Mouse (Mus musculus) kidney, postnatal 36 days (tissue): ENCODE measurements around the gene Lrrc46.

ENCODE experiments used
- DNase-seq, 2 experiments: peaks; one replicate each; pipeline ENCODE4 v3.0.0; 2021 to 2022; ENCODE audit warnings: mixed read lengths in 2 of 2

Lrrc46 gene

DNA sequence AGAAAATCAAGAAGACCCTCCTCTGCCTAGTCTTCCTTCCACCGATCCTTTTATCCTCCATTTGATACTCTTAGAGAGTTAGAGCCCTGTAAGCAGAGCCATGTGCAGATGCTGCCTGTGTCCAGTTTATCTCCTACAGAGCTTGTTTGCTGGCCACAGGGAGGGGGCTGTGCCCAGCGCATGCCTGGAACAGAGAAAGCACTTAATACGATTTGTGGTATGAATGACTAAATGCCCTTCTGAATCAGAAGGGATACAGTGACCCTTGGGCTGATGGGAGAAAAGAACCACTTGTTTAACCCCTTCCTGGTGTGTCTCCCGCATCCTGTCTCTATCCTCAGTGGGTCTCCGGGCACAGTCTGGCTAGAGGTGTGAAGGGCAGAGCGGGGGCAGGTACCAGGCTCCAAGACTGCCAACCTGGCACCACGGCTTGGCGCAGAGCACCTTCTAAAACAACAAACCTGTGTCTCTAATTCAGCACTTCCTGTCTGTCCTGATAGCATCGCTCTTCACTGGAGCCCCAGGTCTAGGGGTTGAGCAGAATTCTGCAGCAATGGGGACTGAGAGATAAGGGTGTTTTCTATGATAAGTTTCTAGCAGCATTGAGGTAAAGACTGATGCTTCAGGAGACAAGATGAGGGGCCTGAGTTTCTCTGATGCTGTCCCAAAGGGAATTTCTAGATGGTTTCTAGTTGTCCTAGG, 34.0 kb downstream of the Lrrc46 start:
- DNase-seq, result no peak

DNA sequence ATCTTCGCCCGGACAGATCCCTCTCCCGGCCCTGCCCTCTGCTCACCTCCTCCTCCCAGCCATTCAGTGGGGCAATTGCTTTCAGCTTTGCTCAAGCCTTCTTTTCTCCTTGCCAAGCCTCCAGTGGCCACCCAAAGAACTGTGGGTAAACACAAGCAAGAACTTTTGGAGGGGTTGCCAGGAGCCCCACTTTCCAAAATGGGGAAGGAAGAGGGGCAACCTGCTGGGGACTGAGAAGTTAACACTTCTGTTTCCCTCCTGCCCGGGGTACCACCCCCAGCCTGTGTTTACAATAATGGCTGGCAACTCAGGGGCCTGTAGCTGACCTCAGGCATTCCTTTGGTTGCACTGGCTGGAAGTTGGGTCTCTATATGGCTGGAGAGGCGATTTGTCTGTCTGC, 38.0 kb downstream of the Lrrc46 start:
- DNase-seq, result no peak

DNA sequence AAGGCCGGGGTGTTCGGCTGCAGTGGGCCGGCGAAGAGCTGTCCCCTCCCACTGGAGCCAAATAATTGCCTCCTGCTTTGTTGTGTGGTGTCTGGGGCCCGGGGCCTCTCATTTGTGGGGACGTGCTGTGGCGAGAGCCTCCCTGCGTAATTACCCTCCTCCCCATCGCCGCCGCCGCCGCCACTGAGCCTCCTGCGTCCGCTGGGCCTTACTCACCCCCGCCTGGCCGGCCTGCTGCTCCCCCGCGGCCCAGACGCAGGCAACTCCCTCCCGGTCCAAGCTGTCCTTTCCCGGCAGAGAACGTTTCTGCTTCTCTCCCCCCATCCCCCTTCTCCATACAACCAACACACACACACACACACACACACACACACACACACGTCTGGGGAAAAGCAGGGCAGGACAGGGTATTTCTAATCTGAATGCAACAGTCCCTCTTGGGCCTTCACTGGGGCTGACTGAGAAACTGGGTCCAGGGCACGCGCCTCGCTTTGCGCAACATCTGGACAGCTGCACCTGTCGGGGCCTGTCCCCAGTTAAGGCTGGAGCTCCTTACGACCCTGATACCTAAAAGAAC, 43.7 kb downstream of the Lrrc46 start:
- peak; percentile 52 to 74 for DNase-seq

DNA sequence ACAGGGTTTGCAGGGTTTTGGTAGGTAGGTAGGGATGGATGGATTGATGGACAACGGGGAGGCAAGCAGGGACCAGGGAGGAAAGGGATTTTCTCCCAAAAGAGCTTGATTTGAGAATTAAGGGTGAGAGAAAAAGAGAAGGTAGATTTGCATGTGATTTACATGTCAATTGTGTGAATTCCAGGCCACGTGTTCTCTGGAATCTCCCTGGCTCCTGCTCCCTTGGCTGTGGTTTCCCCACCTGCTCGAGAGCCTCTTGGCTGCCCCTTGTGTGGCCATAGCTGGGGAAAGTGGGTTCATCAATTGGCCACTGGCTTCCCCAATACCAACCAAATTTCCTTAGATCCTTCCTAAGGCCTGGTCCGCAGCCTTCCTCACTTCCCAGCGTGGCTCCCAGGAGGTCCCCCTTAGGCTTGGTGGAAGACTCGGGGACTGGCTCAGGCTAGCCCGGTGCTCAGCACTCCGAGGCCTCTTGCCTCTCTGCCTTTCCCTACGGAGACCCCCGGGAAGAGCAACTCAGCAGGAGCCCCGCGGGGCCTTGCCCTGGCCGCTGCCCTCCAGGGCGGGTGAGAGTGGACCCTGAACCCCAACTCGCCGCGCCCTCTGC, 44.3 kb downstream of the Lrrc46 start:
- no peak for DNase-seq

DNA sequence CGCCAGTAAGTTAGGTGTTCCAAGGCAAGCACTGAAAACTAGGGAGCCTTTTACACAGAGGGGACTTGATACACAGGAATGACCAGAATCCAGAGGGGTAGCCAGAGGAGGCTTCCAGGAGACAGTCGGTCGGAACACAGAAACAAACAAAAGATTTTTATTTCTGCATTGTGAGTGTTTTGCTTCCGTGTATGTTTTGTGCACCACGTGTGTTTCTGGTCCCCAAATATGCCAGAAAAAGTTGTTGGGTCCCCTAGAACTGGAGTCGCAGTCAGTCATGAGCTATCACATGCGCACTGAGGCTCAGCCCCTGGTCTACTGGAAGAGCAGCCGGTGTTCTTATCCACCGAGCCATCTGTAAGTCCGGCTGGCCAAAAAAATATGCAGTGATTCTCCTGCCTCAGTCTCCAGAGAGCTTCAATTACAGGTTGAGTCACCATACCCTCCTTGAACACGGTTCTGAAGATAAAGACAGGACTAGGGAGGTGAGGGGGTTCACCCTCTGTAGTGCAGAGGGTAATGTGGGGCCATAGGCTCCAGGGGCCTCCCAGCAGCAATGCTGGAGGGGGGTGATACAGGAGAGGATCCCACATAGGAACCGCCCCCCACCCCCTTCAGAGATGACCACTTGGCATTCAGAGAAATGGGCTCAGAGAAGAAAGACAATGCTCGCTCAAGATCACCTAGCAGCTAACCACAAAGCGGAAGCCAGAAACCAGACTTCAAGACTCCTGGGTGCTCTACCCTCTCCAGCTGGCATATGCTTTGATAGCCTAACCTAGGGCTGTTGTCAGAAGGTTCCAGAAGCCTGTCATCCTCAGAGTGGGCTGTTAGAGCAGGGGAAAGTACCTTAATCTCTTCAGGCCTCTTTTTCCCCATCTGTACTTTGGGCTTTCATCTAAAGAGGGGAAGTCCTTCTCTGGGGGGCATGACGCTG, 45.1 kb downstream of the Lrrc46 start:
- DNase-seq, result no peak

DNA sequence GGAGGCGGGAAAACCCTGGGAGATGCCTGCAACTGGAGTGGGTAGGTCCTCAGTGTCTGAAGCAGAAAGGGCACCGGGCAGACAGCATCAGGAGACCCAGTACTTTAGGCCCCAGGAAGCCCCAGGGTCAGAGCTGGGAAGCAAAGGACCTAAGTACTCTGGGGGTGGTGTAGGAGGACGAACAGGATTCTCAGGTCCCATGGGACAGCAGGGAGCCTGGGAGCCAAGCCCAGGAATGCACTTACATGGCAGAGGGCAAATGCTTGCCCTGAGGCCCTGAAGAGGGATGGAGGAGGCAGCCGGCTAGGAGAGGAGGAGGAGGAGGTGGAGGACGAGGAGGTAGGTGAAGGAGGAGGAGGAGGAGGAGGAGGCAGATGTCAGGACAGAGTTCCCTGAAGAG, 46.2 kb downstream of the Lrrc46 start:
- no peak for DNase-seq

DNA sequence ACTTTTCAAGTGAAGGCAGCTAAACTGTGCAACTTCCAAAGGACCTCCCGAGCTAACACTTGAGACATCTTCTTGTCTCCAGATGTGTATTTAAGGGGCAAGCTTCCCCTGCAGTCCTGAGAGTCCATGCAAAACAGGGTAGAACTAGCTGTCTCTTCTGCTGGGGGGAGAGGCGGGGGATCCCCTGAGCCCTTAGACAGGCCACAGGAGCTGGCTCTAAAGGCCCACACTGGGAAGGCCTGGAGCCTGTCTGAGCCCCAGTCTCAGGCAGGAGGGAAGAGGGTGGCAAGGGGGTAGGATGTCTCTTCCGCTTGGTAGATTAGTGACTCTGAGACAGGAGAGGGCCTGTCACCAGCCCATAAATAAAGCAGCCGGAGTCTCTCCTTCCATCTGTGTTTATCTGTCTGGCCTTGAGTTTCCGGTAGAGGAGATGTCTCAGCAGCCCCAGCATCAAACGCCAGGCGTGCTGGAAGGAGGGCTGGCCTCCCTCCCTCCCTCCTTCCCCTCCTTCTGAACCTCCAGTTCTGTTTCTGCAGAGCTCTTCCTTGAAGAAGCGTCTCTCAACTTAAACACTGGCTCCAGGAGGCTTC, 48.4 kb downstream of the Lrrc46 start:
- no peak for DNase-seq

DNA sequence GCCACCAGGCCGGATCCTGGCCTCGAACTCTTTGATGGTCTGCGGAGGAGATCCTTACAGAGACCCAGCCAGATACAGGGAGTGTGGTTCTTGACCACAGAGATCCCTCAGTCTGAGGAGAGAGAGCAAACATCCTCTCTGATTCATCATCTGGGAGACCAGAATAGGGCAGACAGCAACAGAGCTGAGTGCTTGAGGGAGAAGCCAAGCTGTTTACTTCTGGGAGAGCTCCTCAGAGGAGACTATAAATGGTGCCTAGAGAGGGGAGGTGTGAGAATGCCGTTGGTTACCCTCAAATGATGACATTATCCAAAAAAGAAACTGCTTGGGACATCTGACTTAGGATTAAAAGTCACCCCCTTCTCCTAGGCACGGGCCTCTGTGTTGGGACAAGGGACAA, 49.7 kb downstream of the Lrrc46 start:
- no peak for DNase-seq

DNA sequence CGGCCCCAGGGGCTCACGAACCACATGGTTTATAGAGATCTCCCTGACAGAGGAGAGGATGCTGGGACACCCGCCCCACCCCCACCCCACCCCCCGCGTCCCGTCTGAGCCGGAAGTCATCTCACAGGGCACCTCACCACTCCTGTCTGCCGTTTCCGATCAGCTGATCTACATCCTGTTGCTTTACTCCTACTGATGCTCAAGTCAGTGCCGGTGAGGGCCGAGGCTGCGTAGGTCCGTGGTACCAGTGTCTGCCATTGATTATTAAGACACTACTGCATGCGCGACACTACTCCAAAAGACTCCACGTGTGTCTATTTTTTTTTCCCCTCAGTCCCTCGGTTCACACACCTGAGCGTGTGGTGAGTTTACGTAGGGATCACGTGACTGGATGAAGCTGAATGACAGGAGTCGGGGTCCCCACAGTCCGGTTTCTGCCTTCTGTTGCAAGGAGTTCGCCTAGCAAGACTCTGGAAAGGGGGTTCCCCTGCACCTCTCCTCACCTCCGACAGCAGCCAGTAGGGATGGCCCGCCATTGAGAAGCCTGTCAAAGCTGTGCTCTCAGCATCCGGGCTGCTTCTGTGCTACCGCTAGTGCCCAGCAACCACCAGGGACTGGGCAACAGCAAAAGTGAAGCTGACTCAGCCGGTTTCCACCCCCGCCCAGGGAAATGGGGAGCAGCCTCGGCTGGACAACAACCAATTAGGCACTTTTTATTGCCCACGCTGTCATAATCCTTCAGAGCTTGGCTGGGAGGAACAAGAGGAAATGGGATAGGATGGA, 53.1 kb downstream of the Lrrc46 start:
- peak in 1 of 2 experiments; percentile 9 for DNase-seq

DNA sequence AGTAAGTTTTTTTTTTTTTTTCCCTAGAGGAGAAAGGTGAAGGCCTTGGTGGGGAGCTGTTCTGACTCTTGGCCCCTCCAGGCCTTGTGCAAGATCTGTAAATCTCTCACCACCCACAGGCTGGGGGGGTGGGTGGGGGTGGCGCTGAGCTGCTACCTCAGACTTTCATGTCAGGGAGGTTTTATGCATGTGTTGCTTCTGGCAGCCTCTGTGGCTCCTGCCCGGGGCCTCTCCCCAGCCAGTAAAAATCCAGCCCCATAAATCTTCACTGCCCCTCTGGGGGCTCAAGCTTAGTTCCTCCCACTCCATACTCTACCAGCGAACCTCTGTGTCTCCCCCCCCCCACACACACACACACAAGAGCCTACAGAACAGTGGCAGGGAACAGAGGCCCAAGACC, 54.7 kb downstream of the Lrrc46 start:
- DNase-seq, result no peak

DNA sequence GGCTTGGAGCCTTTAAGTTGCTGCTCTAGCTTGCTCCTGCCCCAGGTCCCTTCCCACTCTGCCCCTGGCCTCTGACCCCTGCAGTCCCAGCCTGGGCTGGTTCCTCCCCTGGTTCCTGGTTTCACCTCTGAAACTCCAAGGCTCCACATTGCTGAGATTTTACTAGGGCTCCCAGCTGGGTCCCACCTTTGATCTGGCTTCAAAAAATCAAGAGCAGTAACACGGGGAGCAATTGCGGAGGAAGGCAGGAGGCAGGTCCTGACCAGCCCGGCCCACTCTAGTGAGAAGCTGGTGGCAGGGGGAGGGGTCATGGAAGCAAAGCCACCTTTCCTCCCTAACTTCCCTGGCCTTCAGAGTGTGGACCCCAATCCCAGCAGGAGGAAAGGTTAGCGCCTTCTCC, 56.3 kb downstream of the Lrrc46 start:
- no peak for DNase-seq
